Mouse (Mus musculus): ENCODE measurements around the gene Cep72. TPM values are rescaled to one million over a fixed set of nuclear protein-coding genes. Genes with fewer than 3 reads are reported as not detected.
A peak's percentile ranks its signal among the peaks of the same experiment; 100 is the strongest.

Cep72 gene
- polyA plus RNA-seq, 1 experiment from 2014 or later = 8.7 TPM

- no peak for ATAC-seq (replicated peaks; ENCODE audit: low FRiP score, low read depth)
- no peak for DNase-seq (ENCODE audit: low spot score)
- Histone ChIP-seq H3K9me3 (replicated peaks; ENCODE audit: low read length) (no peaks in the 10 kb centered on the region), H3K9ac (ENCODE audit: low read depth, low read length) (no peak overlapping the region), H3K36me3 (ENCODE audit: insufficient read depth, low read length) (no peaks in the 10 kb centered on the region), H3K27me3 (ENCODE audit: insufficient read depth, low read length) (no peaks in the 10 kb centered on the region), H3K27ac (no peak overlapping the region), H3K4me2 (ENCODE audit: low read length) (no peak overlapping the region), H3K4me3 (replicated peaks; ENCODE audit: low read depth, low read length) (no peak overlapping the region), H3K4me1 (replicated peaks; ENCODE audit: insufficient read depth, low read length) (no peaks in the 10 kb centered on the region)
- 86% methylated on average over 1 of the region's 1 CpGs for WGBS
- no peak for TF ChIP-seq CTCF (IDR thresholded peaks at IDR 0.05; ENCODE audit: low read depth)
Observed at GRCm38 (mm10) chr13:74063340-74064050, 1.4 kb upstream of the Cep72 start.

GRCm38 (mm10) chr13:74062378-74063128 is 454 bp upstream of the Cep72 start:
- H3K27ac ChIP-seq = no peak overlapping the region
- peak overlapping the region; percentile 77; the same call in 1 of the 2 replicates for H3K9ac ChIP-seq (ENCODE audit: low read depth, low read length)
- no peak for TF ChIP-seq CTCF (IDR thresholded peaks at IDR 0.05; ENCODE audit: low read depth)

GRCm38 (mm10) chr13:74058081-74058480 is 4.0 kb downstream of the Cep72 start:
- Histone ChIP-seq H3K9ac (ENCODE audit: low read depth, low read length) (no peak overlapping the region), H3K4me3 (replicated peaks; ENCODE audit: low read depth, low read length) (no peak overlapping the region), H3K27me3 (ENCODE audit: insufficient read depth, low read length) (no peaks in the 10 kb centered on the region), H3K27ac (no peak overlapping the region), H3K9me3 (replicated peaks; ENCODE audit: low read length) (no peaks in the 10 kb centered on the region), H3K4me1 (replicated peaks; ENCODE audit: insufficient read depth, low read length) (no peaks in the 10 kb centered on the region), H3K4me2 (ENCODE audit: low read length) (no peak overlapping the region), H3K36me3 (ENCODE audit: insufficient read depth, low read length) (peaks cover 17% of the 10 kb centered on the region; the same call in 1 of the 2 replicates)
- TF ChIP-seq CTCF (IDR thresholded peaks at IDR 0.05; ENCODE audit: low read depth) = no peak
- WGBS = 94% methylated on average over 9 of the region's 9 CpGs
- ATAC-seq (replicated peaks; ENCODE audit: low FRiP score, low read depth) (no peak), DNase-seq (ENCODE audit: low spot score) (no peak)

More at GRCm38 (mm10) chr13:74062378-74063128, 454 bp upstream of the Cep72 start:
- Histone ChIP-seq H3K9me3 (replicated peaks; ENCODE audit: low read length) (no peaks in the 10 kb centered on the region), H3K27me3 (ENCODE audit: insufficient read depth, low read length) (no peaks in the 10 kb centered on the region), H3K36me3 (ENCODE audit: insufficient read depth, low read length) (peaks cover 5% of the 10 kb centered on the region; the same call in 1 of the 2 replicates), H3K4me3 (replicated peaks; ENCODE audit: low read depth, low read length) (peak overlapping the region; percentile 71), H3K4me1 (replicated peaks; ENCODE audit: insufficient read depth, low read length) (no peaks in the 10 kb centered on the region), H3K4me2 (ENCODE audit: low read length) (peak overlapping the region; percentile 62)
- WGBS = 33% methylated on average over 9 of the region's 11 CpGs
- DNase-seq (ENCODE audit: low spot score) = no peak
- ATAC-seq (replicated peaks; ENCODE audit: low FRiP score, low read depth) = no peak; the same call in 1 of the 2 replicates

- ATAC-seq (replicated peaks; ENCODE audit: low FRiP score, low read depth) (no peak), DNase-seq (ENCODE audit: low spot score) (no peak)
- no peak for TF ChIP-seq CTCF (IDR thresholded peaks at IDR 0.05; ENCODE audit: low read depth)
- Histone ChIP-seq H3K9ac (ENCODE audit: low read depth, low read length) (no peak overlapping the region), H3K4me2 (ENCODE audit: low read length) (no peak overlapping the region), H3K9me3 (replicated peaks; ENCODE audit: low read length) (no peaks in the 10 kb centered on the region), H3K27ac (no peak overlapping the region), H3K4me3 (replicated peaks; ENCODE audit: low read depth, low read length) (no peak overlapping the region), H3K27me3 (ENCODE audit: insufficient read depth, low read length) (no peaks in the 10 kb centered on the region), H3K36me3 (ENCODE audit: insufficient read depth, low read length) (peaks cover 22% of the 10 kb centered on the region; the same call in 1 of the 2 replicates), H3K4me1 (replicated peaks; ENCODE audit: insufficient read depth, low read length) (no peaks in the 10 kb centered on the region)
- WGBS = 89% methylated on average over 1 of the region's 1 CpGs
Observed at GRCm38 (mm10) chr13:74056194-74056593, 5.9 kb downstream of the Cep72 start.

GRCm38 (mm10) chr13:74039926-74040325 is 22.2 kb downstream of the Cep72 start:
- no peak for ATAC-seq (replicated peaks; ENCODE audit: low FRiP score, low read depth)
- WGBS = 93% methylated on average over 3 of the region's 3 CpGs
- H3K36me3 ChIP-seq (ENCODE audit: insufficient read depth, low read length) = peaks cover 21% of the 10 kb centered on the region

GRCm38 (mm10) chr13:74035776-74036175 is 26.3 kb downstream of the Cep72 start:
- H3K4me1 ChIP-seq (replicated peaks; ENCODE audit: insufficient read depth, low read length) = no peaks in the 10 kb centered on the region
- H3K36me3 ChIP-seq (ENCODE audit: insufficient read depth, low read length) = peaks cover 13% of the 10 kb centered on the region; the same call in 1 of the 2 replicates
- TF ChIP-seq CTCF (IDR thresholded peaks at IDR 0.05; ENCODE audit: low read depth) = no peak
- H3K27ac ChIP-seq = no peak overlapping the region
- DNase-seq (ENCODE audit: low spot score) = no peak
- H3K9me3 ChIP-seq (replicated peaks; ENCODE audit: low read length) = no peaks in the 10 kb centered on the region
- no peak overlapping the region for H3K4me3 ChIP-seq (replicated peaks; ENCODE audit: low read depth, low read length)
- no peaks in the 10 kb centered on the region for H3K27me3 ChIP-seq (ENCODE audit: insufficient read depth, low read length)
- ATAC-seq (replicated peaks; ENCODE audit: low FRiP score, low read depth) = no peak; the same call in 1 of the 2 replicates
- no peak overlapping the region for H3K9ac ChIP-seq (ENCODE audit: low read depth, low read length)
- no peak overlapping the region for H3K4me2 ChIP-seq (ENCODE audit: low read length)
- 86% methylated on average over 2 of the region's 2 CpGs for WGBS

More at GRCm38 (mm10) chr13:74039926-74040325, 22.2 kb downstream of the Cep72 start:
- no peak overlapping the region for H3K9ac ChIP-seq (ENCODE audit: low read depth, low read length)
- H3K4me2 ChIP-seq (ENCODE audit: low read length) = no peak overlapping the region
- H3K4me1 ChIP-seq (replicated peaks; ENCODE audit: insufficient read depth, low read length) = no peaks in the 10 kb centered on the region
- no peaks in the 10 kb centered on the region for H3K9me3 ChIP-seq (replicated peaks; ENCODE audit: low read length)
- DNase-seq (ENCODE audit: low spot score) = no peak
- no peak overlapping the region for H3K4me3 ChIP-seq (replicated peaks; ENCODE audit: low read depth, low read length)
- no peak overlapping the region for H3K27ac ChIP-seq
- no peak for TF ChIP-seq CTCF (IDR thresholded peaks at IDR 0.05; ENCODE audit: low read depth)
- no peaks in the 10 kb centered on the region for H3K27me3 ChIP-seq (ENCODE audit: insufficient read depth, low read length)
